Mouse (Mus musculus) retina, postnatal 7 days (tissue): ENCODE results near the gene Clcn5.

ENCODE experiments used
- DNase-seq: peaks from one replicate; pipeline ENCODE4 v3.0.0-alpha.2; 2012; ENCODE audit warnings: low read depth, low spot score

Clcn5 gene

DNA sequence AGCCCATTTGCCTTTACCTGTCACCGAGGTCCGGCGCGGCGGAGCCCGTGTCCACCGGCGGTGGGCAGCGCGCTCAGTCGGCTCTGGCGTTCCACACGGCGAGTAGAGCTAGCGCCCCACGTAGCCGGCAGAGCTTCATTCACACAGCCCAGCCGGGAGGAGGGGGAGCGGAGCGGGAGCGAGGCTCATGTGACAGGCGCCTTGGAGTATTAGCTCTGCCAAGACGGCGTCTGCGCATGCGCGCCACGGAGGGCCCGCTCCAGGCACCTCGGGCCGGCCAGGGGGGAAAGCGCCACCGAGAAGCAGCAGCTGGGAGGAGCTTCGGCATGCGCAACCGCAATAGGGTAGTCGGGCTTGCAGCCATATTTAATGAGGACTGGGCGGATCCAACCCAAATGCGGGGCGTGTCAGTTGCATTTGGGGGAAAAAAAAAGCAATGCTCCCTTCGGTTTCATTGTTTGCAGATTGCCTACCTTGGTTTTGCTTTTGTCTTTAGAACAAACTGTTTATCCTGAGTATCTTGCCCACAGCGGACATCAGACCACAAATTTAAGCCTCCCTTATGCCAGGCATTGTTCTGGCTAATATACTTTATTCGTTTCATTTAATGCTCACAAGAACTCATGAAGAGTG lies at the start of gene Clcn5:
Gene Clcn5, minus strand, starts transcription at position 270 of the 633 bp plus-strand sequence.
- peak; percentile 89 for DNase-seq

- no peak for DNase-seq
Measured at GRCm38 (mm10) chrX:7325455-7325854, 6.3 kb upstream of the Clcn5 start.

- DNase-seq: peak; percentile 56
Measured at GRCm38 (mm10) chrX:7322288-7322687, 3.1 kb upstream of the Clcn5 start.

DNA sequence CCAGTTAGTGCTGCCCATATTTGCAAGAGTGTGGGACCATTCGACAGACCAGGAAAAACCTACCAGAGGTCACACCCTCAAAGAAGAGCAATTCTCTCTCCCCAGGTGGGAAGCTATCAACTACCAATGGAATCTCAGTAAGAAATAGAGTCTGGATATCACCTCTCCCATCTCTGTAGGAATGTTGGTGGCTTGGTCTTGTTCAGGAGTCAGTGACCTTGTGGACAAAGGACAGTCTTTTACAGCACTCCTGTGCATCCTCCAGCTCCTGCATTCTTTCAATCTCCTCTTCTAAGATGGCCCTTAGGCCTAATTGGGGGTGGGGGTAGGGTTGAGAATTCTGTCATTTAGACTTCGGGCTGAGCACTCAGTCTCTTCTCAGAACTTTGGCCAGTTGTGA lies 1.4 kb upstream of the Clcn5 start:
- no peak for DNase-seq

GRCm38 (mm10) chrX:7318551-7319025 lies 570 bp downstream of the Clcn5 start:
- peak; percentile 13 for DNase-seq

DNA sequence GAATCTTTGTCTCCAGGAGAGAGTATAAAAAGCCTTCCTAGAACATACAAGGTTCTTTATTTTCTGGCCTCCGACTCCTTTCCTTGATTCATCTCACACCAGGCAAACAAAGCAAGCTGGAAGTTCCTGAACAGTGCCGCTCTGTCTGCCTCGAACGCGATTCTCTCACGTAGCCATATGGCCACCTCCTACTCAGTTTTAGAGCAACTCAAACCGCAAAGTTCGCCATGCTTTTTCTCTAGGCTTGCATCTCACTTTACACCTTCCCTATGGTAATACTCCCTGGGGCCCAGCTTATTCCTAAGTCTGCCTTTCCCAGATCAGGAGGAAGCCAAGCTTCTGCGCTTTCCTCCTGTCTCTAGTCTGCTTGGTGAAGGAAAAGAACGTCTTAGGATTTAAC lies 4.0 kb downstream of the Clcn5 start:
- no peak for DNase-seq

DNA sequence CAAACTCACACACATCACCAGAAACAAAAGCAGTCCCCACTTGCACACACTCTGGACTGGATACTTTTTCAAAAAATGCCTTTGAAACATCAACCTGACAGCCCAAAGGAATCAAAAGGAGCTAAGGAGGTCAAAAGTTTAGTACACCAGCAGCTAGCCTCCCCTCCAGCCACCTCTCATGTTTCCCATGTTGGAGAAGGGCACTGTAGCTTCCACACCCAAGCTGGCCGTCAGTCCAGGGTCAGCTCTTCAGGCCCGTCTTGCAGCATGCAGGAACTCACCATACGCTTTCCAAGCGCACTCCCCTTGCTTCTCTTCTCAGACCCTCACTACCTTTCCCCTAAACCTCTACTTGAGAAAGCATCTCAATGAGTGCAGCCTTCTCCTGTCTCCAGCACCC lies 4.5 kb downstream of the Clcn5 start:
- DNase-seq: no peak

DNA sequence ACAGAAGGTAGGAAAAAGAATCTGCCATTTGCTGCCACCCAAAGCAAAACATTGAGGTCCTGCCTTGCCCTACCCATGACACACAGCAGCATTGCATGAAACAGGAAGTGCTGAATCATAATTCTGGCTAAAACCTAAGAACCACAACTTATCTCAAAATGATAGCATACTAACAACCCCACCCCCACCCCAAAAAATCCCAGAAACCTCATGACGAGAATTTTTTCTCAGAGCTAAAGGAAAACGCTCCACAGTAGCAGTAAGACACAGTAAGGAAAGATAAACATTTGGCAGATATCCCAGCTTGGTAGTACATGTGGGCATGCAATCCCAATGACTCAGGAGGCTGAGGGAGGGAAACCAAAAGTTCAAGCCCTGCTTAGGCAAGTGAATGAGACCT lies 10.9 kb downstream of the Clcn5 start:
- no peak for DNase-seq

DNA sequence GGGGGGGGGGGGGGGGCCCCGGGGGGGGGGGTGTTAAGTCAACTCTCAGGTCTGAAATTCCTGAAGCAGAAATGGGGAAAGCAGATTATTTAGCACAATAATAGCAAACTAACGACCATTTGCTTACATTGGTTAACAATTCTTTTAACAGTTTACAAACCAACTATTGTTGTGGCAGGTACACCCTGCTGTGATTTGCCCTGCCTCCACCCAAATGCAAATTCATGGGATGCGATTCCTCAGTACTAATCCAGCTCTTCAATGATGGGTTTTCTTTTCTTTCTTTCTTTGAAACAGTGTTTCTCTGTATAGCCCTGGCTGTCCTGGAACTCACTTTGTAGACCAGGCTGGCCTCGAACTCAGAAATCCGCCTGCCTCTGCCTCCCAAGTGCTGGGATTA lies 12.3 kb downstream of the Clcn5 start:
- no peak for DNase-seq

DNA sequence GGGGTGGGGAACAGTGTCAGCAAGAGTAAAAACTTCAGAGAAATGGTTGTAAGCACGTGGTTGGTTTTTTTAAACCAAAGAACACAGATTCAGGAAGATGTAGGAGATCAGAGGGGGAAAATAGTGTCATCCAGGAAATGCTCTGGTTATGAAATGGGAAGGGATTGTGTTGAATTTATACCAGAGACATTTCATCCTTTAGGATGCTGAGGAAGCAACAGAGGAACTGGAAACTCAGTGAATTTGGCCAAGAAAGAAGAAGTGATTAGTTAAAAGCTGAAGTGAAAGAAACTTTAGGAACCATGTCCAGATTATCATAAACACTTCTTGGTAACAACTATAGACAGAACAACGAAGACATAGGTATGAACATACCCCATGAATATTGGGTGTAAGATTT lies 26.2 kb downstream of the Clcn5 start:
- no peak for DNase-seq

DNA sequence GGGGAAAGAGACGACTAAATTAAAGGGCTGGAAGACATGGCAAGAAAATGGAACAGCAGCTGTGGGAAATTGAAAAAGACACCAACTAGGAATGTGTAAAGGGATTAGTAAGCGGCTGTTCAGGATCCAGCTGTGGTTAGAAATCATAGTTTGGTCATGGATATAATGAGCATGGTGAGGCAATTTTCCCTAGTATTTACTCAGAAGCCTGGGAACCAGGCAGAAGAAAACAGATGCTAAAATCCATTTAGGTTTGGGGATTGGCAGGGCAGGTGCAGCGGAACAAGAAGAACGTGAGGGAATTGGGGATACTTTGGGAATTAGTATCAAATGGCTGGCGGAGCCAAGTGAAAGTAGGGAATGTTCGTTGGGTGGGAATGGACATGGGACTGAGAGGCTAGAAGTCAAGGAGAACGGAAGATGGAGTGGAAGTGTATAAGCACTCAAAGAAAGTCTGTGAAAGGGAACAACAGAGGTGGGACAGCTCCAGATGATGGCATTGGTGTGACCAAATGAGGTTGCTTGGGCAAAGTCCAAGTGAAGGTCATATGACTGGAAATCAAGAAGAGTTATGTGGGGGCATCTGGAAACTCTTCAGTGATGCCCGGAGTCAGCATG lies 26.9 kb downstream of the Clcn5 start:
- DNase-seq: no peak

- DNase-seq: no peak
Measured at GRCm38 (mm10) chrX:7288976-7289375, 30.2 kb downstream of the Clcn5 start.

DNA sequence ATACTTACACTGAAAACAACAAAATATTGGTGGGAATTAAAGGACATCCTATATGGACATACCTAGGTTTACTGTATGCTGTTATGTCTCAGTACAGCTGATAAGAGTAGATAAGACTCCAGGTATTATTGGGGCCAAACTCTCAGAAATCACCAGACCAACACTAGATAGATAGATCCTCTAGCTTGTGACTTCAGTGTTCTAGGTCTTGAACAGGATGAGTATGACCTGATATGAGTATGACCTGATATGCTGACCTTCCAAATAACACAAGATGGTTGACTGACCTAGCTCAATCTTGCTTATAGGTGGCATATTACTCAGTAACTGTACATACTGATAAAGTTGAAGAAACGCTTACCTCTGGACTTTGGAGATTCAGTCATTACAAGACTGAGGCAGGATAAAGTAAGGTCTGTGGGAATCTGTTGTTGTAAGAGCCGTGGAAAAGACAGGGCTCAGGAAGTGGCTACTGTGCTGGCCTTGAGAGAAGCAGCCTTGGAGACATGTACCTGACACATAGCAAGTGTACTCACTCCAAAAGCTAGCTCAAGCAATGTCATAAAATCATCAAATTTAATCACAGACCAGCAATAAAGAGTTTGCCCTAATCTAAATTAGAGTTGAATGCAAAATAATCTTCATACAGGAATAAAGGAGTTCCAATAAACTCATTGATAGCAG lies 32.0 kb downstream of the Clcn5 start:
- DNase-seq: no peak

- no peak for DNase-seq
Measured at GRCm38 (mm10) chrX:7282636-7283035, 36.5 kb downstream of the Clcn5 start.

- no peak for DNase-seq
Measured at GRCm38 (mm10) chrX:7279722-7280121, 39.4 kb downstream of the Clcn5 start.

DNA sequence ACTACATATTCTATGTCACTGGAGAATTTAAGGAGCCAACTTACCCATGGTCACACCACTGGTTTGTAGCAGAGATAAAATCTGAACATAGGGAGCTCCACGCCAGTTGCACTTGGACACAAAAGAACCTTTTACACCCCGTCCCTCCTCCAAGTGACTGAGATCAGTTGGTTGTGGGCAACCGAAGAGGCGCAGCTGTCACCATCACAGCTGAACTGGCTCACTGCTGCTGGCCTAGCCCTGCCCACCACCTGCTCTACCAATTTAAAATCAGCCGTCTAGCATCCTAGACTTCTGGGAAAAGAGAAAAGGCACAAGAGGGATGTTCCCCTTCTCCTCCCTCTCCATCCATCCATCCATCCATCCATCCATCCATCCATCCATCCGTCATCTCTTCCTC lies 42.6 kb downstream of the Clcn5 start:
- no peak for DNase-seq

DNA sequence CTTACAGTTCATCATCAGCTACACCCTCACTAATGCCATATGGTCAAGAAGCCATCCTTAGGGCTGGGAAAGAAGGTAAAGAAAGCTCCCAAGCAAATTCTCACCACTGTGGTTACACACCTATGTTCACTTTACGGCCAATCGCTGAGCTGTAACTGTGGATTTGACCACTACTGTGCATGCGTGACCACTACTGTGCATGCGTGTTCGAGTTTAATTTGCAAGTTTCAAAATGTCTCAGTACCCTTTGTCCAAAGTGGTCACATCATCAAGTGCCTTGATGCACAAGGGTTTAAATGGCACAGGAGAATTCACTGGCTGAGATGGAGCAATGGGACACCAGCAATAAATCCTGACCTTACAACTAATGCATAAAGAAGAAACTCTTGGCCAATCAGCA lies 58.0 kb downstream of the Clcn5 start:
- no peak for DNase-seq

DNA sequence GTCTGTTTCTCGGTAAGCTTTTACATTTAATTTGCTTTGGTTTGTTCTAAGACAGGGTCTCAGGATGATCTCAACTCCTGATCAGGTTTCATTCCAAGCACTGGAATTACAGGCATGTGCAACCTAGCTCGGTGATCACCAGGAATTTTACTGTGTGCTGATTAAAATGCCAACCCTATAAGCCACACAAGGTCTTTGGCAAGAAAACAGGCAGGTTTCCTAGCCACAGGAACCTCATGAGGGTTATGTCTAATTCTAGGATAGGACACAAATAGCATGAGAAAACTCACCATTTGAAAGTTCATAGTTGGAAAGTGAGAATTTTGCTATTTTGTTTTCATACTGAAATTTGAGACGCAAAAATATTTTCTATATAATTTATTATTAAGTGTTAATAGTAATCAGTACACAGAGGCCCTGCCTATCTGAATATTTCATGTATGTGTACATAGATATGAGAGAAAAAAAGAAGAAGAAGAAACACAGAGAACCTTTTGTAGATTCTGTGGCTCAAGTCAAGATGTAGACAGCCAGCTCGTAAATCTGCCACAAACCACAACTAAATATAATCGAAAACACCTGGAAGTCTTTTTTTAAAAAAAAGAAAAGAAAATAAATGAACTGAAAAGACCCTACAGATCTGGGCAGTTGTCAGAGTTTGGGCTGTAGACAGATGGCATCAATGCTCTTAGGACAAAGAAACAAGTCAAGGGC lies 58.6 kb downstream of the Clcn5 start:
- no peak for DNase-seq

DNA sequence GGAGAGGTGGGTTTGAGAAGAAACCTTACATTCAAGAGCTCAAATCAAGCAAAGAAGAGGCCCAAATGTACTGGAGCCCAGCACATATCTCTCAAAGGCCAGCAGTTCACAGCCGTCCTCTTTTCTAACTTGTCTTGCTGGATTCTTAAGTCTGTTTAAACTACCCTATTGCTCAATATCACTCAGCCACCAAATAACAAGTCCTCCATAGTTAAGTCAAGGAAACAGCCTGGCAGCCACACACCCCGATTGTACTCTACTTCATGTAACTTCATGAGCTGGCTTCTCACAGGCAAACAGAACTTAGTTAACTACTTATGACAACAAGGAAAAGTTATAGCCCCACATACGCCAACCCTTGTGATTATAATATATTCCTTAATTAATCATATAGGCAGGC lies 59.4 kb downstream of the Clcn5 start:
- no peak for DNase-seq

DNA sequence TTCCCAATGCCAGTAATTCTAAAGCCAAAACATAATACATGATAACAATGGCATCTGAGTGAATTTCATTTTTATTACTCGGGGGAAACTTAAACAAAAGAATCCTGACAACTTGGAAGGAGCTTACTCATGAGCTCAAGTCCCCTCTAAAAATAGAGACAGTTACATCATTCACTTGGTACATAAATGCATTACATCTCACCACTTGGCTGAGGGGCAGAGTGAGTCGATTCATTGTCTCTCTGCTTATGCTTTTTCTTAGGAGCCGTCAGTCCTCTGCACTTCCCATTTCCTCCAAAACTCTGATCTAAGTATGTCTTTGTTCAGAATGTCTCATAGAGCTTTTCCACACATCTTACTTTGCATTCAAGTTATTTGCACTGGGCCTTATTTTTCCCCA lies 63.1 kb downstream of the Clcn5 start:
- DNase-seq: no peak

- DNase-seq: no peak
Measured at GRCm38 (mm10) chrX:7204099-7204498, 115.1 kb downstream of the Clcn5 start.

GRCm38 (mm10) chrX:7203535-7203934 lies 115.6 kb downstream of the Clcn5 start:
- DNase-seq: no peak
